Mouse (Mus musculus): ENCODE data around the gene Ints11. TPM values are rescaled to one million over a fixed set of nuclear protein-coding genes. Genes with fewer than 3 reads are reported as not detected.

Gene Ints11
- polyA plus RNA-seq, 1 experiment from 2014 or later: 83.6 TPM

DNA sequence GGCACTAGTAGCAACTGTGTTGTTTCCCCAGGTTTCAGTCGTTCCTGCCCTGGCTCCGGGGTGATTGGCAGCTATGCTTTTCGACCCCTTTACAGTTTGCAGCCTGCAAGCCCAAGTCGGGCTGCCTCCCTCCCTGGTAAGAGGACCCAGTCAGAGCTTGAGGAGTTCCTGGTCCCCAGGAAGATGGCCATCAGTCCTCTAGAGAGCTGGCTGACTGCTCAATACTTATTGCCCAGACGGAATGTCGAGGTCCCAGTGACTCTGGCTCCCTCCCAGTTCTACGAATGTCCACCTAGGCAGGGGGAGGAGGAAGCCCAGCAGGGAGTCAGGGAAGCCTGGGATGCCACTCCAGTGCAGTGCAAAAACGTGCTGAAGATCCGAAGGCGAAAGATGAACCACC lies 37.0 kb upstream of the Ints11 start:
- 50% methylated on average over 10 of the region's 10 CpGs for WGBS
- Histone ChIP-seq H3K36me3 (ENCODE audit: insufficient read depth) (peaks cover 19% of the 10 kb centered on the region), H3K27ac (ENCODE audit: low read depth) (peak overlapping the region; percentile 85; the same call in 1 of the 2 replicates), H3K4me2 (peak overlapping the region; percentile 93), H3K4me3 (ENCODE audit: low read depth, low read length) (peak overlapping the region; percentile 77), H3K9ac (peak overlapping the region; percentile 88), H3K27me3 (ENCODE audit: insufficient read depth, low read length) (no peaks in the 10 kb centered on the region), H3K4me1 (ENCODE audit: insufficient read depth) (peaks cover 7% of the 10 kb centered on the region; the same call in 1 of the 2 replicates), H3K9me3 (ENCODE audit: low read depth, low read length) (no peaks in the 10 kb centered on the region)
- no peak for TF ChIP-seq CTCF (IDR thresholded peaks at IDR 0.05; ENCODE audit: low read depth)
- DNase-seq (no peak), ATAC-seq (ENCODE audit: insufficient read depth) (no peak)

- Histone ChIP-seq H3K36me3 (ENCODE audit: insufficient read depth) (peaks cover 14% of the 10 kb centered on the region), H3K4me1 (ENCODE audit: insufficient read depth) (peaks cover 13% of the 10 kb centered on the region; the same call in 1 of the 2 replicates), H3K27ac (ENCODE audit: low read depth) (no peak overlapping the region), H3K4me3 (ENCODE audit: low read depth, low read length) (no peak overlapping the region), H3K4me2 (peak overlapping the region; percentile 93; the same call in 1 of the 2 replicates), H3K9me3 (ENCODE audit: low read depth, low read length) (no peaks in the 10 kb centered on the region), H3K27me3 (ENCODE audit: insufficient read depth, low read length) (no peaks in the 10 kb centered on the region), H3K9ac (no peak overlapping the region; the same call in 1 of the 2 replicates)
- DNase-seq (no peak), ATAC-seq (ENCODE audit: insufficient read depth) (no peak)
- 81% methylated on average over 4 of the region's 4 CpGs for WGBS
- TF ChIP-seq CTCF (IDR thresholded peaks at IDR 0.05; ENCODE audit: low read depth): no peak
Measured at GRCm38 (mm10) chr4:155833234-155833633, 36.1 kb upstream of the Ints11 start.

DNA sequence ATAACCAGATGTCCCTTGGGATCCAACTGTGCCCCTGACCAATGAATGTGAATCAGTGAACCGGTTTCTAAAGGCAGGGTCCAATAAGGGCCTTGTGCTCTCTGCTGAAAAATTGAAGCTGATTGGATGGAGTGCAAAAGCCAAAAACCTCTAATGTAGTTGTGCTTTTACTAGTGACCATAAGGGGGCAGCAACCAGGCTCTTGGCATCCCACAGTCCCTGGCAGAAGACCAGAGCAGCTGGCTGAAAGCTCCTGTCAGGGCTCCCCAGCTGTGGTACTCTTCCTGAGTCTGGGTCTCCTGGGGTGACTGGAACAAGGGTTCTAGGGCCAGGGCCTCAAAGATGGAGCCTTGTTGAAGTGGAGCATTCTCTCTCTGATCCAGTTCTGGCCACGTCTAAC lies 35.5 kb upstream of the Ints11 start:
- Histone ChIP-seq H3K9ac (no peak overlapping the region), H3K27ac (ENCODE audit: low read depth) (peak overlapping the region; percentile 82), H3K4me1 (ENCODE audit: insufficient read depth) (peaks cover 16% of the 10 kb centered on the region), H3K36me3 (ENCODE audit: insufficient read depth) (peaks cover 10% of the 10 kb centered on the region), H3K4me3 (ENCODE audit: low read depth, low read length) (no peak overlapping the region), H3K27me3 (ENCODE audit: insufficient read depth, low read length) (no peaks in the 10 kb centered on the region), H3K9me3 (ENCODE audit: low read depth, low read length) (no peaks in the 10 kb centered on the region), H3K4me2 (peak overlapping the region; percentile 40)
- TF ChIP-seq CTCF (IDR thresholded peaks at IDR 0.05; ENCODE audit: low read depth): peak; percentile 83
- WGBS: 12% methylated on average over 2 of the region's 2 CpGs
- ATAC-seq (ENCODE audit: insufficient read depth) (peak; percentile 44), DNase-seq (peak; percentile 94)

DNA sequence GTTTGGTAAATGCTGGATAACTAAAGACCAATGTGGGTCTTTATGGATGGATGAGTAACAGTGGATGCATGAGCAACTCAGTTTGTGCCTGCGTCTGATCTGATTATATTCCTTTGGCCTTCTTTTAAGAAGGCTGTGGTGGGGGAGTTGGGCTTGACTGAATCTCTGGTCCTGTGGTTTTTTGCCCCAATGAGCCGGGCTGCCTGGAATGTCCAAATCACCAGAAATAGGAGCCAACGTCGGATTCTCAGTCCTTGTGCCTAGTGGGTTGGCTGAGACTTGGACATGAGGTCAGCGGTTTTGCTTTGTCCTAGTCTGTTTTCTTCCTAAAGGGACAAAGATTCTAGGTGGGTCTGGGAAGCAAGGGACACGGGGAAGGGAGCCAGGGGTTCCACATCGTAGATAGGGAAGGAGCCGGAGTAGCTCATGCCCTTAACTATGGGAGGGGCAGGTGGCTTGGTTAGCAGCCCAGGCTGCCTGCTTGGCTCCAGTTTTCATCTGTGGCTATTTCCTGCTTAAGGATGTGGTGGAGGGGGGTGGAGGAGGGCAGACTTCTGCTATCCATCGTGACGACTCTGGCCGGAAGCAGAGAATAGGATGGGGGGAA lies 31.8 kb upstream of the Ints11 start:
- Histone ChIP-seq H3K4me2 (peak overlapping the region; percentile 96), H3K9ac (no peak overlapping the region), H3K9me3 (ENCODE audit: low read depth, low read length) (no peaks in the 10 kb centered on the region), H3K36me3 (ENCODE audit: insufficient read depth) (peaks cover 19% of the 10 kb centered on the region), H3K27me3 (ENCODE audit: insufficient read depth, low read length) (0 out of 2 replicates have a peak, but pooled peaks cover 3% of the 10 kb centered on the region), H3K4me1 (ENCODE audit: insufficient read depth) (peaks cover 33% of the 10 kb centered on the region), H3K27ac (ENCODE audit: low read depth) (peak overlapping the region; percentile 96), H3K4me3 (ENCODE audit: low read depth, low read length) (no peak overlapping the region)
- ATAC-seq (ENCODE audit: insufficient read depth) (no peak), DNase-seq (peak; percentile 67)
- no peak for TF ChIP-seq CTCF (IDR thresholded peaks at IDR 0.05; ENCODE audit: low read depth)
- 43% methylated on average over 11 of the region's 11 CpGs for WGBS

- ATAC-seq (ENCODE audit: insufficient read depth) (peak; percentile 28), DNase-seq (peak; percentile 86)
- H3K36me3 ChIP-seq (ENCODE audit: insufficient read depth): peaks cover 19% of the 10 kb centered on the region; the same call in 1 of the 2 replicates
- H3K27ac ChIP-seq (ENCODE audit: low read depth): peak overlapping the region; percentile 96
- 0 out of 2 replicates have a peak, but pooled peaks cover 3% of the 10 kb centered on the region for H3K27me3 ChIP-seq (ENCODE audit: insufficient read depth, low read length)
- peaks cover 33% of the 10 kb centered on the region for H3K4me1 ChIP-seq (ENCODE audit: insufficient read depth)
- H3K4me3 ChIP-seq (ENCODE audit: low read depth, low read length): peak overlapping the region; percentile 13; the same call in 1 of the 2 replicates
- no peak for TF ChIP-seq CTCF (IDR thresholded peaks at IDR 0.05; ENCODE audit: low read depth)
- H3K4me2 ChIP-seq: peak overlapping the region; percentile 96
- no peaks in the 10 kb centered on the region for H3K9me3 ChIP-seq (ENCODE audit: low read depth, low read length)
- no peak overlapping the region for H3K9ac ChIP-seq
- 29% methylated on average over 8 of the region's 8 CpGs for WGBS
Measured at GRCm38 (mm10) chr4:155838187-155839153, 30.9 kb upstream of the Ints11 start.

DNA sequence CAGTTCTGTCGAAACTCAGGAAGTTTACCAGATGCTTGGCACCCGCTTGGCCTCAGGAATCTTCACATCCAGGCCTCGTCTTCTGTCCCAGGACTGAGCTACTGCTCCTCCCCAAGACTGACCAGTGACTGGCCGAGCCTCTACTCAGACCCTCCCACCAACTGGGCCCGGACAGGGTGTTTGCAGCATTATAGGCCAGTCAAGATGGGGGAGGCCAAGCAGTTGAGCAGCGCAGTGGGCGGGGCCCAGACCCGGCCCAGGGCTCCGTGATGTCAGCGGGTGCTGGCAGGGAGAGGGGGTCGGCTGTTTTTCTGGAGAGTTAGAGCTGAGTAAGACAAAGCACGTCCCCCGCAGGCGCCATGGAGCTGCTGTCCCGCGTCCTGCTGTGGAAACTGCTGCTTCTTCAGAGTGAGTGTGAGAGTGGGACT lies 29.8 kb upstream of the Ints11 start, which contains the start of gene Mxra8:
Mxra8 (plus strand) TSS at position 198 of the 428 bp plus-strand sequence.
- H3K36me3 ChIP-seq (ENCODE audit: insufficient read depth): peaks cover 28% of the 10 kb centered on the region; the same call in 1 of the 2 replicates
- peak within 1 kb of the TSS; percentile 96 for H3K4me2 ChIP-seq
- ATAC-seq (ENCODE audit: insufficient read depth) (peak; percentile 94), DNase-seq (peak; percentile 95)
- H3K4me1 ChIP-seq (ENCODE audit: insufficient read depth): peaks cover 28% of the 10 kb centered on the region
- no peak for TF ChIP-seq CTCF (IDR thresholded peaks at IDR 0.05; ENCODE audit: low read depth)
- peak within 1 kb of the TSS; percentile 96 for H3K27ac ChIP-seq (ENCODE audit: low read depth)
- H3K27me3 ChIP-seq (ENCODE audit: insufficient read depth, low read length): 0 out of 2 replicates have a peak, but pooled peaks cover 3% of the 10 kb centered on the region
- H3K9me3 ChIP-seq (ENCODE audit: low read depth, low read length): no peaks in the 10 kb centered on the region
- 3% methylated on average over 16 of the region's 16 CpGs for WGBS
- peak within 1 kb of the TSS; percentile 58 for H3K4me3 ChIP-seq (ENCODE audit: low read depth, low read length)
- H3K9ac ChIP-seq: peak within 1 kb of the TSS; percentile 63
